Mouse (Mus musculus) testis, adult 2 months (tissue): Measurements from ENCODE around the gene Tcap.

Experiments
- CTCF ChIP-seq: fragments of 200-500 bp; IDR thresholded peaks from 2 replicates; pipeline ENCODE4 v1.5.1; 2012; ENCODE audit warnings: low read depth, mild to moderate bottlenecking, inconsistent platforms, low read length, moderate library complexity; ENCODE audit not compliant: control insufficient read depth, insufficient read depth, insufficient replicate concordance
- POLR2A ChIP-seq: fragments of 200-500 bp; IDR thresholded peaks from 2 replicates; pipeline ENCODE4 v1.6.1; 2012; ENCODE audit warnings: low read depth, mild to moderate bottlenecking, inconsistent platforms, low read length, moderate library complexity; ENCODE audit not compliant: control insufficient read depth

- TF ChIP-seq POLR2A (no peak), CTCF (no peak)
Measured at GRCm38 (mm10) chr11:98392034-98392433, 8.4 kb downstream of the Tcap start.
